Mouse (Mus musculus) heart, adult 9 months (tissue): Measurements from ENCODE around the gene Lama1.

Experiments
- DNase-seq, 2 experiments: peaks; one replicate each; pipeline ENCODE4 v3.0.0; 2022; ENCODE audit warnings: low spot score in 2 of 2

Lama1 gene

GRCm38 (mm10) chr17:67696694-67697386 is at the start of gene Lama1:
Lama1 (plus strand) TSS chr17:67697259.
- DNase-seq: peak; percentile 25 to 29

DNA sequence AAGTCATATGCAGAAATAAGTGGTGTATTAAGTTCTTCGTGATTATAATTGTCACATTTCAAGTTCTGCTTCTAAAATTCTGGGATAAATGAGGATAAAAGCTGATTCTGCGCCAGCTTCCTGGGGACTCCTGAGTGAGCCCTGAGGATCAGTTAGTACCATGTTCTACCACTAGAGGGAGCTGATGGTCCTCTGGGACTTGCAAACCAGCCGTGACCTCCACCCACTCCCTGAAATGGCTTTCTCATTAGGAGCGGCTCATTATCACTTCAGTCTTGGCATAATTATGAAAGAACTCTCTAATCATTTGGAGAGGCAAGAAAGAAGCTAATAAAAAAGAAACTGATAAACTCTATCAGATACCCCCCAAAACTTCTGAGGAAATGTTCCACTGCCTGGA is 45.6 kb upstream of the Lama1 start:
- DNase-seq: peak; percentile 44 to 77

- no peak for DNase-seq
Measured at GRCm38 (mm10) chr17:67664299-67664698, 32.8 kb upstream of the Lama1 start.

- DNase-seq: no peak
Measured at GRCm38 (mm10) chr17:67666981-67667380, 30.1 kb upstream of the Lama1 start.

DNA sequence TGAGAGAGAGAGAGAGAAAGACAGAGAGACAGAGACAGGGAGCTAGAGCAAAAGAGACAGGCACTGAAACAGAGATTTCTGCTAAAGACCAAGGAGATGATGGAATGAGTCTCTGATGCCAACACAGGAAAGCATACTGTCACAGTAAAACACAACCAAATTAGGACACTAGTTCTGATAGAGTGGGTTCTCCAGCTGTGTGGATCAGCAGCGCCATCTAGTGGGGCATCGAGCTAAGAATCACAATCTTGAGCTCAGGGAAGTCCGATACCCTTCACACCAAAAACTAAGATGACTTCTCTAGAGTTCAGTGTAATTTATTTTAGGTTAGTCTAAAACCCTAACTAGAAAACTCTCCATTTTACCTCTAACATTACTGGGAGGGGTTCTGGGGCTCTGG is 29.1 kb upstream of the Lama1 start:
- peak in 1 of 2 experiments; percentile 43 for DNase-seq

- DNase-seq: no peak
Measured at GRCm38 (mm10) chr17:67678576-67678975, 18.5 kb upstream of the Lama1 start.

- DNase-seq: no peak
Measured at GRCm38 (mm10) chr17:67681084-67681483, 16.0 kb upstream of the Lama1 start.

DNA sequence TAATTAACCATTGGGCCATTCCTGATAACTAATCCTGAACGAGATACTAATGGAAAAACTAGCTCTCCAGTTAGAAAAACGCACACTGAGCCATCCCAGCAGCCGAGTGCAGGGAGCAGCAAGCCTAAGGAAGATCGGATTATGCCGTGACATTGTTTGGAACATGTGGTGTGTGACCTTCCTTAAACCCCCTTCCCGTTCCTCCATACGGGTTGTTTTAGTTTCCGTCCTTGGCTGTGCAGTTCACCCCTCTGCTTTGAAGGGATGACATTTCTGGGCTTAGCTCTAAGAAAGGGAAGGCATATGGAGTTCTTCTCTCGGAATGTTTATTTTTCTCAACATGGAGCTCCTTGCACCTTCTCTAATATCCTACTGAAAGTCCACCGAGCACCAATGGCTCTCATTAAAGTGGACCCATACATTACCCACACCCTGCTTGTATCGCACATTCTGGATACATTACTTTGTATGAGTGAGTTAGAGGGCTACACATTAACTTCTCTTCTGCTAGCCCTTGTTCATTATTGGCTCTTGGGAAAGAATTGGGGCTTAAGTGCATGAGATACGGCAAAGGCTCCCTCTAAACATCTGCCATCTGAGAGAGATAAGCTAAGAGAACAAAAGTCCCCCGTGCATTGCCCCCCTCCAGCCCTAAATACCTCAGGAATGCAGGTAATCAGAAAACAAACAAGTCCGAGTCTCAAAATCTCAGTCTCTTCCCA is 11.9 kb upstream of the Lama1 start:
- DNase-seq: no peak

DNA sequence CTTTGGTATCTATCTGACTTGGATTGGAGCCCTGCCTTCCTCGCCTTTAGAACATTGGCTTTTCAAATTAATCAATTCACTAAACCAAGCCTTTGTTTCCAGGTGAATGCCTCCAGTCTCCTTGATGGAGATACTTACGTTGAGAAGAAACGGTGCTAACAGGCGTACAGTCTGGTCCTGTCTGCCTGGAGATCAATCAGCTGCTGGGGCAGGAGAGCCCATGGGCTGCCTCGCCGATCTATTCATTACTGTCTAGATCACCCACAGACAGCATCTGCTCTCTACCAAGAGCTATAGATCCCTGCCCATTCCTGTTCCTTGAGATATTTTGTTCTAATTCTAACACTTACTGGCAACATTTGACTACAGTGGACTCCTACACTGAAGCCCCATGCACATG is 9.6 kb upstream of the Lama1 start:
- DNase-seq: no peak

DNA sequence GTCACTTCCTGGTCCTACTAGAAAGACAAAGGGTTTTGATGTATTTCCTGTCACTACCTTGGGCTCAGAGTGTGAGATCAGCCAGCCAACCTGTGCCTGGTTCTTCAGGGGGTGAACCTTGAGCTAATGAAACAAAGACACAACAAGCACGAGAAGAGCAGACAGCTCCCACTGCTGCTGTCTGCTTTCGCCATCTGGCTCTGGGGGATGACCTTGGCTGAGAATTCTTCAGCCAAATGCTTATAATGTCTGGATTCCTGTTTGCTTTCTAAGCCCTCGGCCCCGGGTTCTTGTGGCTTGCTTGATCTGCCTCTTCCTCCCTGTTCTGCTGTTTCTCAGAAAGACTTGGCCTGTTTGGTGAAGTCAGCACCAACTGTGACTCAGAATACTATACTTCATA is 6.4 kb upstream of the Lama1 start:
- no peak for DNase-seq

DNA sequence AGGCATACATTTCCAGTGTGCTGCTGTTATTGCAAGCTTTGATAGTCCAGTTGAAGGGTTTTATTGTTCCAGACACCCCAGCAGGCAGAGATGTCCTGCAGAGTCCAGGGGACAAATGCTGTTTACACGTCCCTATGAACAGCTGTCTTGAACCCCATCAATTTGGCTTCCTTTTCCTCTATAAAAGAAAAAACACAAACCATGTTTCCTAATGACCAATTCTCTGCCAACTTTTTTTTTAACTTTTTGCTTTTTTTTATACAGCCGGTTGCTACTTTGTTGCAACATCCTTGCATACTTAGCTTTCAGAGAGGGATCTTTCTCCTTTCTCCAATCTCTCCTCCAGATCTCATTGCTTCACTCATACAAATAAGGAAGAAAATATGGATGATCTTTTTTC is 4.4 kb upstream of the Lama1 start:
- DNase-seq: no peak

DNA sequence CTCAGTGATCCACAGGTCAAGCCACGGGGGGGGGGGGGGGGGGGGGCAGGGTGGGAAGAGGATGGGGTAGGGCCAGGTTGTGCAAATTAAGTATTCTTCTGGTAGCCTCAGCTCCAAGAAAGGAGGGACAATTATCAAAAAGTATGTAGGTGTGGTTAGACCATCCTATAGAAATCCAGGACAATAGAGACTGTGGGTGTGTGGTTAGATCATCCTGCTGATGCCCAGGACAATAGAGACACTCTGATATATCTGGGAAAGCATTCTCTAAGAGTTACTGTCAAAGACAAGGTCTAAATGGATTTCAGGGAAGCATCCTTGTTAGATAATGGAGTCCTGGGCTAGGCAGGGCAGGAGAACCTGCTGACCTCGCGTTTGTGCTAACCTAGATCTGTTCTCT is 3.2 kb upstream of the Lama1 start:
- no peak for DNase-seq

DNA sequence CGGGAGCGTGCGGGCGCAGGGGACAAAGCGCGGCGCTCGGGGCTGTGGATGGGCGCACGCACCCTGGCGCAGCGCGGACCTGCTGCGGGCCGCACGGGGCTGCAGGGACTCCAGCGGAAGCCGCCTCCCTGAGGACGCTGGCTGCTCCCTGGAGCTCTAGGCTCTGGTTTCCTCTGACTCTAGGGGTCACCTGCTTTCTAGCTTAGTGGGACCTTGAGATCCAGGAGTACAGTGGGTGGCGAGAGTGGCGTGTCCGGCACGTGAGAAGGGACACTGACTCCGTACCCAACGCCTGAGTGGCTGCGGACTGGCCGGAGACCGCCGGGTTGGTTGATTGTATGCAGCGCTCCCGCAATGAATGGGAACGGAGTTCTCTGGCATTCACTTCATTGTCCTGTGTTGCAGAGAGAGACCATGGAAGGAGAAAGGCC is 417 bp downstream of the Lama1 start:
- peak in 1 of 2 experiments; percentile 5 for DNase-seq

GRCm38 (mm10) chr17:67698301-67698700 is 1.2 kb downstream of the Lama1 start:
- DNase-seq: no peak

- no peak for DNase-seq
Measured at GRCm38 (mm10) chr17:67701761-67702160, 4.7 kb downstream of the Lama1 start.

GRCm38 (mm10) chr17:67702941-67703340 is 5.9 kb downstream of the Lama1 start:
- DNase-seq: no peak

GRCm38 (mm10) chr17:67705035-67705769 is 8.1 kb downstream of the Lama1 start:
- no peak for DNase-seq

GRCm38 (mm10) chr17:67706372-67706771 is 9.3 kb downstream of the Lama1 start:
- no peak for DNase-seq

DNA sequence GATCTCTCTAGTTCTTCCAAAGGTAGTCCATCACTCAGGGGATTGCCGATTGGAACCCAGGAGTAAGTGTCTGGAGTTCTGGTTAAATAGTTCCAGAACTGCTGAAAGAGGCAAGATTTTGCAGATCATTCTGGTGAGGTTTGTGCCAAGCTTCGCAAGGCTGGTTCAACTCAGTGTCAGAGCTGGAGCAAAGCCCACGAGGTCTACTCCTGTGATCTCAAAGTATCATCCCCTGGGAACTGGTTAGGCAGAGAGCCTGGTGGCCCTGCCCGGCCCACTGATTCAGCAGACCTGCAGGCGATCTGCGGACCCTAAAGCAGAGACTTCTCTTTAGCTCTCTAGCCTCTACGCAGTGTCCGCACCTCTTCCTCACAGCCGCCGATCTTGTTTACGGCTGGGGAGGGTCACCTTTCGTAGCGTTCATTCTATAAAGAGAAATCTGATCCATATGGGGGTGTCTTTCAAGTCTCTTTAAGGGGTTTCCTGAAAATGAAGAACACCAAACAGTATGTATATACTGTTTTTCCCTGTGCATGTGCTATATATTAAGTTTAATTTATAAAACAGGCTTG is 10.8 kb downstream of the Lama1 start:
- no peak for DNase-seq

DNA sequence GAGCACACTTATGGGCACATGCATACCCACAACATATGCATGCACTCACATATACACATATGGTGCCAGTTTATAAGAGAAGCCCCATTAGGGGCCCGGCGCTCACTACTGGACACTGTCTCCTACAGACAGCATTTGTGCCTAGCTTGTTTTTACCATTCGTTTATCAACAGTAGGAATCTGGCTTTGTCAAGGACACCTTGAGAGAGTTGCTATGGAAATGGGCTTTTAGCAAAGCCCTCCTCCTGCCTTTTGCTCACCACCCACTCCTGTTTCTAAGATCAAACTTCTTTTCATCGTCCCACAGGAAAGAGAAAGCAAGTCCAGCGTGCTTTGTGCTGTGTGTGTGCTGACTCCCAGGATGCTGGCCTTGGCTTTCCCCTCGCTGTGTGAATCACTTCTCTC is 13.3 kb downstream of the Lama1 start:
- DNase-seq: no peak

- no peak for DNase-seq
Measured at GRCm38 (mm10) chr17:67711361-67711760, 14.3 kb downstream of the Lama1 start.

DNA sequence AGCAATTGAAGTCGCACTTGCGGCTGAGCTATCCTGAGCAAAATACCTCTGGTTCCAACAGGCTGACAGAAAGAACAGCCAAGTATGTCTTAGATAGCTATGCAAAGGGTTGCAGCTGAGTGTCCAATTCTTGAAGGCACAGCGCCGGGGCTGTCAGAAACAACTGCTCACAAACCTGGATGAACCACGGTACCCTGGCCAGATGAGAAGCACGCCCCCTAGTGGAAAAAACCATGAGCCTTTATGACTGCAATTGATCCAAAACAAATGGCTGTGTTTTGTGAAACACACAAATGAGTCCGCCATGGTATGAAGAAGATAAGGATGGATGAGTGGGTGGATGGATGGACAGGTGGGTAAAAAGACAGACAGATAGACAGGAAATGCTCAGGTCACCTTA is 15.9 kb downstream of the Lama1 start:
- DNase-seq: no peak
